Mouse (Mus musculus): ENCODE measurements around the gene Il17ra. TPM values are rescaled to one million over a fixed set of nuclear protein-coding genes. Genes with fewer than 3 reads are reported as not detected.

Il17ra gene
- 4.4 TPM for polyA plus RNA-seq (2014; fragmentation: Illumina TruSeq; extraction: RNeasy Lipid Tissue Mini Kit (QIAGEN cat#74804); ENCODE audit: low read depth, low replicate concordance)

GRCm38 (mm10) chr6:120463086-120463871 lies at the start of gene Il17ra:
Gene Il17ra (plus strand): TSS chr6:120463247.

GRCm38 (mm10) chr6:120493374-120494181 lies 30.5 kb downstream of the Il17ra start, which contains the start of gene Tmem121b:
Gene Tmem121b (minus strand): TSS chr6:120493807.

GRCm38 (mm10) chr6:120531020-120531965 lies 68.2 kb downstream of the Il17ra start, which contains the start of gene Hdhd5:
Gene Hdhd5 (minus strand): TSS chr6:120531319.

Other genes with a start within 250 kb of the Il17ra start
- gene D330020A13Rik, start 168.9 kb upstream of the Il17ra start, polyA plus RNA-seq (2014; fragmentation: Illumina TruSeq; extraction: RNeasy Lipid Tissue Mini Kit (QIAGEN cat#74804); ENCODE audit: low read depth, low replicate concordance) = not detected
- gene B4galnt3, start 168.7 kb upstream of the Il17ra start, polyA plus RNA-seq (2014; fragmentation: Illumina TruSeq; extraction: RNeasy Lipid Tissue Mini Kit (QIAGEN cat#74804); ENCODE audit: low read depth, low replicate concordance) = 1.7 TPM
- 42.2 TPM for gene Kdm5a, start 99.1 kb upstream of the Il17ra start, polyA plus RNA-seq (2014; fragmentation: Illumina TruSeq; extraction: RNeasy Lipid Tissue Mini Kit (QIAGEN cat#74804); ENCODE audit: low read depth, low replicate concordance)
- gene Ccdc77, start 98.9 kb upstream of the Il17ra start, polyA plus RNA-seq (2014; fragmentation: Illumina TruSeq; extraction: RNeasy Lipid Tissue Mini Kit (QIAGEN cat#74804); ENCODE audit: low read depth, low replicate concordance) = 4.8 TPM
- gene Tmem121b, start 30.6 kb downstream of the Il17ra start, polyA plus RNA-seq (2014; fragmentation: Illumina TruSeq; extraction: RNeasy Lipid Tissue Mini Kit (QIAGEN cat#74804); ENCODE audit: low read depth, low replicate concordance) = not detected
- 2.7 TPM for gene Hdhd5, start 68.1 kb downstream of the Il17ra start, polyA plus RNA-seq (2014; fragmentation: Illumina TruSeq; extraction: RNeasy Lipid Tissue Mini Kit (QIAGEN cat#74804); ENCODE audit: low read depth, low replicate concordance)
- gene Cecr2, start 203.1 kb downstream of the Il17ra start, polyA plus RNA-seq (2014; fragmentation: Illumina TruSeq; extraction: RNeasy Lipid Tissue Mini Kit (QIAGEN cat#74804); ENCODE audit: low read depth, low replicate concordance) = 3.5 TPM

Data from kidney, adult 10 weeks (tissue).